7 mouse cellular contexts compared by ENCODE assay signal in the genomic region with DNA sequence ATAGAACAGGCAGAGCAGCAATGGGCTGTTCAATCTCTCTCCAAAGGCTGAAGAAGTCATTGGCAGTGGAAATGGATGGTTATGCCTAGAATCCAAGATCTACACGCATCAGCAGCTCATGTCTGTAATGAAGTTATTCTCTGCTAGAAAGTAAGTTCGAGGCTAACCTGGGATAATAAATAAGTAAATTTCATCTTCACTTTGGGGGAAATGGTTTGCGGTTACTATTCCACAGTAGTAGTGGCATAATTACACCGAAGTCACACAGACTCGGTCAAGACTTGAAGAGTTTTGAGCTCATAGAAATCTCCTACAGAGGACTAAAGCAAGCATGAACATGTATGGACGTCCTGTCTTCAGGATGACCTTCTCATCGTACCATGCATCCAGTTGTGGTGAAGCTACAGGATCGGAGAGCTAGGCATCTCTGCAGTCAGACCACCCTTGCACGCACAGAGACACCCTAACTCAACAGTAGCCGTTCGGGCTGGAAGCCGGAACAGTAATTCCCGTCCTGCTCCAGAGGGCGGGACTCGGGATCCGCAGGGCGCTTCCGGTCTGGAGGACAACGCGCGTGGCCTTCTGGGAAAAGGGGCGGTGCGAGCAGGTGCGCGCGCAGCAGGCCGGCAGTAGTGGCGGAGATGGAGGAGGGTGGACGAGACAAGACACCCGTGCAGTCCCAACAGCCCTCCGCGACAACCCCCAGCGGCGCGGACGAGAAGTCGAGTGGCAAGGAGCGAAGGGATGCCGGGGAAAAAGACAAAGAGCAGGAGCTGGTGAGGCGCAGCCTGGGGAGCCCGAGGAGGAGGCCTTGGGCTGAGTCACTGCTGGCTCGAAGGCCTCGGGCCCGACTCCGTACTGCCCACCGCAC. TPM values are rescaled to one million over a fixed set of nuclear protein-coding genes. Genes with fewer than 3 reads are reported as not detected.
DNase-seq lines count a peak whose midpoint lies in the region; ATAC-seq lines count a peak whose summit lies in the region.

Gene Psmd2, plus strand, starts transcription at position 577 of the 871 bp plus-strand sequence.

- no peaks in the 10 kb centered on the region for H3K27me3 ChIP-seq in intestine, embryonic 15.5 days (replicated peaks)
- no peaks in the 10 kb centered on the region for H3K27me3 ChIP-seq in midbrain, embryonic 10.5 days (ENCODE audit: low read depth, poor library complexity, severe bottlenecking)

- peaks cover 15% of the 10 kb centered on the region for H3K36me3 ChIP-seq in intestine, embryonic 15.5 days
- H3K36me3 ChIP-seq in midbrain, embryonic 10.5 days, result peaks cover 32% of the 10 kb centered on the region

- peak; percentile 98 for ATAC-seq in intestine, embryonic 15.5 days

- peak within 1 kb of the TSS; percentile 70 for H3K4me3 ChIP-seq in intestine, embryonic 15.5 days (replicated peaks)
- peak within 1 kb of the TSS; percentile 95 for H3K4me3 ChIP-seq in midbrain, embryonic 10.5 days

- intact Hi-C loops in gastrocnemius, postnatal 36 days (cut with DNase I), result no loop called here
- intact Hi-C loops in left cerebral cortex, postnatal 25 days (cut with DNase I), result loop anchor here (1.0 to 5.0 kb wide), 3 partner anchors 41 to 153 kb away; partner anchors contain the start of genes Alg3, Ap2m1, Eef1akmt4 and Eif2b5

- H3K4me2 ChIP-seq in intestine, embryonic 15.5 days (replicated peaks), result peak within 1 kb of the TSS; percentile 78

- peak within 1 kb of the TSS; percentile 72 for H3K27ac ChIP-seq in intestine, embryonic 15.5 days
- peak within 1 kb of the TSS; percentile 90 for H3K27ac ChIP-seq in midbrain, embryonic 10.5 days (replicated peaks)

- H3K9me3 ChIP-seq in intestine, embryonic 15.5 days, result no peaks in the 10 kb centered on the region
- no peaks in the 10 kb centered on the region for H3K9me3 ChIP-seq in midbrain, embryonic 10.5 days (replicated peaks)

- peak within 1 kb of the TSS; percentile 87 for H3K9ac ChIP-seq in intestine, embryonic 15.5 days

- 2% methylated on average over 46 of the region's 46 CpGs for WGBS in intestine, embryonic 15.5 days
- 2% methylated on average over 46 of the region's 46 CpGs for WGBS in midbrain, embryonic 10.5 days

- DNase-seq in adrenal gland, adult 18-20 months (ENCODE audit: low spot score in 2 of 2), result peak; percentile 98
- peak; percentile 97 for DNase-seq in embryo, embryonic 11 days
- peak; percentile 95 for DNase-seq in gastrocnemius, postnatal 36 days
- DNase-seq in left cerebral cortex, postnatal 25 days (ENCODE audit: low spot score in 2 of 2), result peak; percentile 96 to 97
- peak; percentile 96 for DNase-seq in midbrain, embryonic 10.5 days (ENCODE audit: low spot score)
- DNase-seq in right cerebral cortex, postnatal 4 days, result peak; percentile 98

- H3K4me1 ChIP-seq in intestine, embryonic 15.5 days (replicated peaks), result peaks cover 6% of the 10 kb centered on the region; the same call in 1 of the 2 replicates
- peaks cover 17% of the 10 kb centered on the region for H3K4me1 ChIP-seq in midbrain, embryonic 10.5 days

RNA-seq across cellular contexts. Expression of gene Psmd2, which starts in this region (rescaled TPM):
- 100 to 1,000 TPM; 265 to 268 TPM for total RNA-seq in adrenal gland, adult 18-20 months (2021)
- 100 to 1,000 TPM; 189 to 197 TPM for total RNA-seq in gastrocnemius, postnatal 36 days (2021)
- 283 and 284 TPM in 2 replicates for polyA plus RNA-seq in intestine, embryonic 15.5 days (2015; fragmentation: Nextera tagmentation; extraction: Ambion mirVana)
- total RNA-seq in left cerebral cortex, postnatal 25 days (2021), result 100 to 1,000 TPM; 230 to 231 TPM
- 527 and 536 TPM in 2 replicates for polyA plus RNA-seq in midbrain, embryonic 10.5 days (2016; fragmentation: Nextera tagmentation; extraction: Ambion mirVana)

Comparison
In these comparisons a context has a peak if more than half of its experiments do, and no peak if none do; other contexts are left out.
1. Peak in every context shown above with its lines: DNase-seq, ATAC-seq, H3K4me3 ChIP-seq and H3K27ac ChIP-seq.